Mouse (Mus musculus) heart, postnatal 14 days (tissue): Measurements from ENCODE around the gene Tmem62. TPM values are rescaled to one million over a fixed set of nuclear protein-coding genes. Genes with fewer than 3 reads are reported as not detected.
"Not testable (repeated sequence)": the region's sequence is repeated elsewhere in the genome, so short reads cannot be mapped to it uniquely, and the experiment has no call there.

Experiments
- DNase-seq, 2 experiments: peaks; one replicate each; pipeline ENCODE4 v3.0.0; 2021 to 2022
- intact Hi-C: fragments of 180-260 bp; cut with DNase I; formaldehyde crosslinking; loops from one replicate; pipeline ENCODE4 v1.15.1; 2025
- total RNA-seq, 2 experiments: library from RNA; stranded (reverse); gene quantifications; 2 replicates each; pipeline ENCODE4 v1.2.3; 2021

The Tmem62 gene
- total RNA-seq, 2 experiments from 2014 or later = 2.7 to 3.1 TPM

DNA sequence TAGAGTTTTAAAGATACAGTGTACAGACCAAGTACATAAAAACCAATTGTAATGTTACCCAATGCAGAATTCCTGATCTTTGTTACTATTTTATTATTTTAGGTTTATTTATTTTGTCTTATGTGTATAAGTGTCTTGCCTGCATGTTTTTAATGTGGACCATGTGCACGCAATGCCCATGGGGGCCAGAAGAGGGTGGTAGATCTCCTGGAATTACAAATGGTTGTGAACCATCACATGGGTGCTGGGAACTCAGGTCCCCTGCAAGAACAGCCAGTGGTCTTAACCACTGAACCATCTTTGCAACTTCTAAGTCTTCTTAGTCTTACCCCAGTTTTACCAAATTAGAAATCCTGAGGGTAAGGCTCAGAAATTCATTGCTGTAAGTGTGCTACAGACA lies 8.4 kb downstream of the Tmem62 start:
- intact Hi-C loops = no loop called here
- no peak for DNase-seq

DNA sequence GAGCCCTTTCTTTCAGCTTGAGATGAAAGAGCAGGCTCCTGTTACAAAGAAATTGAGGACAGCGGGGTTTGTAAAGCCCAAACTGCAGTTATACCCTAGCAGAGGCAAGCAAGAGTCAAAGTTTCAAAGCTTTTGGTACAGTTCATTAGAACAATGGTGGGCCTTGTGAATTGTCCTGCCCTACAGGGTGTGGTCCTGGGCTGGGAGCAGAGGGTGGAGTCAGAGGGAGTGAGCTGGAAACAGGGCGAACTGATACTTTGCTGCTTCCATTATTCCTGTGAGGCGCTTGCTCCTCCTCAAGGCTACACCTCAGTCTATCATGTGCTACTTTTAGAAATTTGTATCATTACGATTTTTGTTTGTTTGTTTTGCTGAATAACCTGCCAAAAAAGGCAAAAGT lies 14.4 kb downstream of the Tmem62 start:
- intact Hi-C loops = no loop called here

DNA sequence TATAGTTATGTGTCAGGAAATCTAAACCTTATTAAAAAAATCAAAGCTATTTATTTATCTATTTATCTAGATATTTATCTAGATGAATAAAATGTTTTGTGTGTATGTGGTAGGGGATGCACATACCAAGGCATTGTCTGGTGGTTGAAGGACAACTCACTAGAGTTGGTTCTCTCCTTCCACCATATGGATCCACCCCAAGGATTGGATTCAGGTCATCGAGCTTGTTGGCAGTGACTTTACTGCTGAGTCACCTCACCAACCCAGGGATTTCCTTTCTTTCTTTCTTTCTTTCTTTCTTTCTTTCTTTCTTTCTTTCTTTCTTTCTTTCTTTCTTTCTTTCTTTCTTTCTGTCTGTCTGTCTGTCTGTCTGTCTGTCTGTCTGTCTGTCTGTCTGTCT lies 19.8 kb downstream of the Tmem62 start:
- DNase-seq, intact Hi-C loops: not testable (repeated sequence)

More for the DNA sequence above, 14.4 kb downstream of the Tmem62 start:
- DNase-seq = no peak

DNA sequence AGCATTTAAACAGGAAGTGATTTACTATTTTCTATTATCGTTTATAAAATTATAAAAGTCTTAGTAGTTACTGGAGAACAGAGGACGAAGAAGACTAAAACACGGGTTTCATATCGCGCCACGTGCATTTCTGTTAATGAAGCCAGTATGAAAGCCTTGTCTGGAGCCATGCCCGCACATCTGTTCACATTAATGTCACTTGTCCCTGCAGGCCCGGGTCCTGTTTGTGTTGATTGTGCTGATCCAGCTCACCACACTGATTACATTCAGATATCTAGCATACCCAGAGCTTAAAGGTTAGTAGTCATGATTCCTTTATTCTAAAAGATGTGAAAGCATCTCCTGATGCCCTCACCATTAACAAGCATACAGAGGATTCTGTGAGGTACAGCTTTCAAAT lies 22.0 kb downstream of the Tmem62 start:
- intact Hi-C loops = no loop called here
- no peak for DNase-seq

DNA sequence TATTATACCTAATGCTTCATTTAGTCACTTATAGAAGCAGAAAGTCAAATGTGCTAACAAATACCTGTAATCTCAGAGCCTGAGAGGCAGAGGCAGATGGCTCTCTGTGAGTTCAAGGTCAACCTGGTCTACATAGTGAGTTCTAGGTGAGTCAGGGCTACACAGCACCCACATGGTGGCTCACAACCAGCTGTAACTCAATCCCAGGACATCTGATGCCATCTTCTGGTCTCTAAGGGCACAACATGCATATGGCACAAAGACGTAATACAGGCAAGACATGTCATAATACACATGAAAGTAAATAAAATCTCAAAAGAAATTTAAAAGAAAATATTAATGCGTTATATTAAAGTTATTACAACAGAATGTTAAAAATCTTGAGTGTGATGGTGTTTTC lies 26.8 kb downstream of the Tmem62 start:
- DNase-seq = no peak
- intact Hi-C loops = no loop called here

DNA sequence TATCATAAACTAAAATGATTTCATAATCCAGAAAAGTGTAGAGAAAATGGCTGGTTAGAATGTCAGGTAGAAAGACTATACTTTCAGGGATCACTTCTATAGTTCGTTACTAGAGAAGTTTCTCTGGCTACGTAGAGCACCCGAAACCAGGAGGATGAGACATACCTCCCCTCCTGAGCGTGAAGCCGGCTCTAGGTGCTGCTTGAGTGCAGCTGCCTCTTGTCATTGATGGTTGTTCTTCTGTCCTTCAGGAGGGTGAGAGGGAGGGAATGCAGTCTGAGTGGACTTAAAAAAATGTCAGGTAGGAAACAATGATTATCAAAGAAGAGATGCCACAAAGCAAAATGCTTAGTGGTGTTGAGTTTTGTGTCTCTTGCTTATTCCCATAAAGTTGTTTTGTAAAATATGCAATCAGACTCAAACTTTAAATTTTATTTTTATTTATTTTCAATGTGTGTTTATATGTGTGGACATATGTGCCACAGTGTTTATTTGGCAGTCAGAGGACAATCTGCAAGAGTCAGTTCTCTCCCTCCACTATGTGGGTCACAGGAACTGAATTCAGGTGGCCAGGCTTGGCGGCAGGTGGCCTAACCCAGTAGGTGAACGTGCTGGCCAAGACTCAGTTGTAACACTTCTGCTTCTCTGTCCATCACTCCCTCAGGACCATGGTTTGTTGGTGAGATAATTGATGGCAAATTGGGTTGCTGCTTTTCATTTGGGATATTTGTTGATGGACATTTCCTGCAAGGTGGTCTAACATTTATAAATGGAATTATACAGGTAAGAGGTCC lies 27.4 kb downstream of the Tmem62 start:
- no peak for DNase-seq
- intact Hi-C loops = no loop called here

DNA sequence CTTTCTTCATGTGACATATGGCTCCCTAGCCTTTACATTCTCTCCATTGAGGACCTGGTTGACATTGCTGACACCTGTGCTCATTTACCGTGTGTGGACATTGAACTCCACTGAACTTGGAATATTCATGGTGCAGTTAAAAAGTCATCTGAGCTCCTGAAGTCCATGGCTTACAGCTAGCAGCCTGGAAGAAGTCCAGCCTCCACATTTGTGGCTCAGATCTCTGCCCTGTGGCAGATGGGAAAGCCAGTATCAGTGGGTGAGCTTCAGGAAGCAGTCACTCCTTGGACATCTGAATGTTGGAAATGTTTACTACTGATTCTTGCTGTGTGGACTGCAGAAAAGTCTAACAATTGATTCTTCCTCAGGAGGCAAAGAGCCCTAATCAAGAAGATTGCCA lies 30.2 kb downstream of the Tmem62 start:
- intact Hi-C loops = no loop called here

DNA sequence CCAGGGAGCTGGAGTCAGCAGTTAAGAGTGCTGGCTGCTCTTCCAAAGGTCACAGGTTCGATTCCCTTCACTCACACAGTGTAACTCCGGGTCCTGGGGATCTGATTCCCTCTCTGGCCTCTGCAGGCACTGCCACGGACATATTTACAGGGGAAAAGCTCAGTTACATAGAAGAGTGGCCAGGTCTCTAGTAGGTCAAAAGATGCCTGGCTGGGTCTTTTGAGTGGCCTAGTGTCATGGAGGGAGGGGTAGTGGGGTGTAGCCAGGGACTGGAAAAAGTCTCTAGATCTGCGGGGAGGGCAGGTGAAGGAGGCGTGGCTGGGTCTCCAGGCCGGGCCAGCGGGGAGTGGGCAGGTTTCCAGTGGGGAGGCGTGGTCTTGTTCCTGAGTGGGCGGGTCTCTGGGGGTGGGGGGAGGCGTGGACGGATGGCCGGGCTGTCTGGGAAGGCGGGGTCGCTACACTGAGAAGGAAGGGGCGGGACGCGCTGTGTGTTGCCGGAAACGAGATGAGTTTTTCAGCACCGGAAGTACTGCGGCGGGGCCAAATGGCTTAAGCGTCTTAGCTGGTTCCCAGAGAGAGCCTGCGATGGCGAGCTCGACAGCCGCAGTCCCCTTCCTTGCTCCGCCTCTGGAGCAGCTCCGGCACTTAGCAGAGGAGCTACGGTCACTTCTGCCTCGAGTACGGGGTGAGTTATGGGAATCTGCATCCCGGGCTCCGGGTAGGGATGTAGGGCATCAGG lies 31.3 kb downstream of the Tmem62 start, which contains the start of gene Ccndbp1:
Gene Ccndbp1, plus strand, starts transcription at position 479 of the 739 bp plus-strand sequence.
- DNase-seq = peak; percentile 91 to 93
- intact Hi-C loops = no loop called here

More for the DNA sequence above, 30.2 kb downstream of the Tmem62 start:
- no peak for DNase-seq

DNA sequence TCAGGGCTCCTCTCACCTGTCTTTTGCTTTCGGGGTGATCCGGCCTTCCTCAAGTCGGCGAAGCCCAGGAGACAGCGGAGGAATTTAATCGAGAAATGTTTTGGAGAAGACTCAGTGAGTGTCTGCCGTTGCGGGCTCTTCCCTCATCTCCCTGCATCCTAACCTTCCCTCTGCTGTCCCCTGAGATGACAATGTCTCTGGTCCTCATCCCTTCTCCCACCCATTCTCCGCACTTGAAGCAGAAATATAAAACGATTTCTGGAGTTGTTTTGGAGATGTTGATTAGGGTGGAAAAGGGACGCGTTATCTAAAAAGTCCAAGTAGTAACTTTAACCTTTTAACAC lies 31.8 kb downstream of the Tmem62 start:
- intact Hi-C loops = no loop called here
- DNase-seq = no peak

DNA sequence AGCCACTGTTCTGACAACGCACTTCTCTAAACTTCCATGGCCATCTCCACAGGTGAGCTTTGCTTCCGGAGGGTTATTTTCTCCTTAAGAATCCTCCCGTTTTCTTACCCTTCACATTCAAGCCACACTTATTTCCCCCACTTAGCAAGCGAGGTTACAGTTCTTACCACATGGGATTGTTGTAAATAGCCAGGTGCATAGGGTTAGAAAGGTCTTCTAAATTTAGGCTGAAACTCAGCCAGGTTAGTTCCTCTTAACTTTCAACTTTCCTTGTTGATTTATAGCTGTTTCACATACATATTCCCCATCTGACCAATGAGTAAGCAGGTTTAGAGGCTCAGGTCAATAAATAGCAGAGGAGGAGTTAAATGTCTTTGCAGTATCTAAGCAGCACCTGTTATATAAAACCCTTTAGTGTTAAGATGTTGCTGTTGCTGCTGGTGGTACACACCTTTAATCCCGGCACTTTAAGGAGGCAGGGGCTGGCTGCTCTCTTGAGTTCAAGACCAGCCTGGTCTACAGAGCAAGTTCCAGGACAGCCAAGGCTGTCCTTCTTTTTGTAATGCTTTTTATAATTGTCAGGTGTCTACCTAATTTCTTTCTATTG lies 32.4 kb downstream of the Tmem62 start:
- intact Hi-C loops = no loop called here
- no peak for DNase-seq

DNA sequence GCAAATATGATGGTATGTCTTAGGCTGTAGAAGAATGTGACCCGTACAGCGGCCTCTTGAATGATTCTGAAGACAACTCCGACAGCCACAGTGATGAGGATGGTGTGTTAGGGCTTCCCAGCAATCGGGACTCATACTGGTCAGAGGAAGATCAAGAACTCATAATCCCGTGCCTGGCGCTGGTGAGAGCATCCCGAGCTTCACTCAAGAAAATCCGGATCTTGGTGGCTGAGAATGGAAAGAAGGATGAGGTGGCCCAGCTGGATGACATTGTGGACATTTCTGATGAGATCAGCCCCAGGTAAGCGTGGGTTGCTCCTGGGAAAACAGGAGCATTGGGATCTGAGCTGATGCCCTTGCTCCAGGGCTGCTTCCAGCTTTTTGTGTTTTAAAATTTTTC lies 35.9 kb downstream of the Tmem62 start:
- intact Hi-C loops = no loop called here
- DNase-seq = no peak

DNA sequence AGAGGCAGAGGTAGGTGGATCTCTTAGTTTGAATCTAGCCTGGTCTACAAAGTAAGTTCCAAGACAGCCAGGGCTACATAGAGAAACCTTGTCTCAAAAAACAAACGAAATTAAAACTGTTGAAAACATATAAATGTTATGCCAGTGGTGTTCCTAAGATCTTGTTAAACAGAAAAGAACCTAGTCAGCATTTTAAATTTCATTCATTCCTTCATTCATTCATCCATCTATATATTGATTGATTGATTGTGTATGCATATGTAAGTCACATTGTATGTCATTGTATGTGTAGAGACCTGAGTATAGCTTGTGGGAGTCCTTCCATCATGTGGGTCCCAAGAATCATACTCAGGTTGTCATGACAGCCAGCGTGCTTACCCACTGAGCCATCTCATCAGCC lies 38.7 kb downstream of the Tmem62 start:
- DNase-seq = no peak
- intact Hi-C loops = no loop called here

DNA sequence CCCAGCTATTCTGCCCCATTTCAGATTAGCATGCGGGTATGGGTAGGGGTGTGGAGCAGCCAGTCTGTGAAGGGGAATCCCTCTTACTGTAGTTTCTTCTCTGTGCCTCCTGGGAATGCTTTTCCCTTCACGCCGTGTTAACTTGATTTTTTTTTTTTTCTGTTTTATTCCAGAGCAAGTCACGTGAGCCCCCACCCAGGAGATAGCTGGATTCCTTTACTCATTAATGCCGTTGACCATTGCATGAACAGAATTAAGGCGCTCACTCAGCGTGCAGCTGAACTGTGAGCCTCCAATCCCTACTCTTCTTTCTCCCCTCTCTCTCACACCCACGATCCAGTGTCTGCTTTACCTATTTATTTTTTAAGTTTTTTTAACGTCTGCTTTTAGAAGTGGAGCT lies 39.4 kb downstream of the Tmem62 start:
- no peak for DNase-seq
- intact Hi-C loops = no loop called here

DNA sequence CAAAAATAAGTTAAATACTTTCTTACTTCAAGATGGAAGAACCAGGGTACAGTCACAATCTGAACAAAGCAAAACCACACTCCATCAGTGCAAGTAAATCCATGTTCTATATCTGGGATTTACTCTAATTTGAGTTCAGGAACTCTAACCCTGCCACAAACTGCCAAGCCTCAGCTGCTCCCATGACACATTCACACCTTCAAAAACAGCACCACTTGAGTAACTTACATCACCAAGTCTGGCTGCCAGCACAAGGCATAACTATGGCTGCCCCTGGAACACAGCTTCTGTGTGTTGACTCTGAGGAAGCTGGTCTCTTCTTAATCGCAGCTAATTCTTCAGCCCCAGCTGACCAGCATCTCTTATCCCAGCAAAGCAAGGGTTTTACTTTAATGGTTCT lies 40.3 kb downstream of the Tmem62 start:
- intact Hi-C loops = no loop called here
- DNase-seq = no peak

DNA sequence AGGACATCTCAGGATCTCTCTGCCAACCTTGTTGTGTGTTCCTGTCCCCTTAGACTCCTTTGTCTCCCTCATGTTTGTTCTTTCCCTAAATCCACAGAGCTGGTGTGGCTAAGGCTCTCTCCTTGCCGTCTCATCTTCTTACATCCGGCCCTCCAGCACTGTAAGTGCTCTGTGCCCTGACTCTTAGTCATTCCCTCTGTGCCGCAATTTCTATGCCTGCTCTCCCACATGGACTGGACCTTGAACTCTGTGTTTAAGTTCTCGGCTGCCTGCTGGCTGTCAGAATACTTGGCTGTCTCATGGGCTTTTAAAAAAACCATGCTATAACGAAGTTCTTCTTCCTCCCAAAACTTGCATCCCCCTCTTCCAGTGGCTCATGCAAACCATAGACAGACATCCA lies 46.1 kb downstream of the Tmem62 start:
- no peak for DNase-seq
- intact Hi-C loops = no loop called here

DNA sequence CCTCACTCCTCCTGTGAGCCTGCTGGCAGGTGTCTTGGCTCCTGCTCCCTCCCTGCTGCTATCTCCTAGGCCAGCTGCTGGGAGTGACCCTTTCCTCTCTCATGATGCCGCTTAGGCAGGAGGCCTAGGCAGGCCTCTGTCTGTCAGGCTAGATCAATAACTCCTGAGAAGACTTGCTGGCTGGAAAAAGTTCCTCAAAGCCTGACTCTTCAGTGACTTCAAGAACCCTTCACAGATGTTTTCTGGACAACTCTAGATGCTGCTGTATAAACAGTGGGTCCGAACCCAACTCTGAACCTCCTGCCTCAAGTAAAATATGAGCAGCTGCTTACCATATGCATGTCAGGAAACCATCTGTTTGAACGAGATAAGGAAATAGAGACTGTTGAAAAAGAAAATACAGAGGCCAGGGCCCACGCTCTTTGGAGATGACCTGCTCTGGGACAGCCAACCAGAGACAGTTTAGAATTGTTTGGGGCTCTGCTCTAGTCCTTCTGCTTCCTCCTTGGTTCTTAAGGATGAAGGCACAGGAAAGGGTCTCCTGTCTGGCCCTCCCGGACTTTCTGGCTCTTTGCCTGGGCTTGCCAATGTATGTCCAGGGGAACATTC lies 60.0 kb downstream of the Tmem62 start, which contains the start of gene Epb42:
Gene Epb42, minus strand, starts transcription at position 340 of the 609 bp plus-strand sequence.
- no peak for DNase-seq

DNA sequence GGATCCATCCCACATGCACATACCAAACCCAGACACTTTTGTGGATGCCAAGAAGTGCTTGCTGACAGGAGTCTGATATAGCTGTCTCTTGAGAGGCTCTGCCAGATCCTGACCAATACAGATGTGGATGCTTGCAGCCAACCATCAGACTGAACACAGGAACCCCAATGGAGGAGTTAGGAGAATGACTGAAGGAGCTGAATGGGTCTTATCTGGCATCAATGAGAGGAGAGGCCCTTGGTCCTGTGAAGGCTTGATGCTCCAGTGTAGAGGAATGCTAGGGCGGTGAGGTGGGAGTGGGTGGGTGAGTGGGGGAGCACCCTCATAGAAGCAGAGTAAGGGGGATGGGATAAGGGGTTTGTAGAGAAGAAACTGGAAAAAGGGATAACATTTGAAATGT lies 62.0 kb downstream of the Tmem62 start:
- DNase-seq, intact Hi-C loops: not testable (repeated sequence)

More for the DNA sequence above, 60.0 kb downstream of the Tmem62 start, which contains the start of gene Epb42:
- intact Hi-C loops = no loop called here

DNA sequence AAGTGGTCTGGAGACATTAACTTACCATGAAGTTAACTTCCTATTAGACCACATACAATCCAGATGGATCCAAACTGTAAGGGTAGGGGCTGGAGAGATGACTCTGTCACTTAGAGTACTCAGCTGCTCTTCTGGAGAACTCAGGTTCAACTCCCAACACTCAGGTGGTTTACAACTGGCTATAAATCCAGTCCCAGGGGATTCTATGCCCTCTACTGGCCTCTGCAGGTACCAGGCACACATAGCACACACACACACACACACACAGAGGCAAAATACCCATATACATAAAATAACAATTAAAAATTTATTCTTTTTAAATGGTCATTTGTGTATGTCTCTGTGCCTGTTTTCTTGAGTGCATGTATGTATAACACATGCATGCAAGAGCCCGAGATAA lies 62.6 kb downstream of the Tmem62 start:
- DNase-seq = no peak
- intact Hi-C loops = no loop called here

DNA sequence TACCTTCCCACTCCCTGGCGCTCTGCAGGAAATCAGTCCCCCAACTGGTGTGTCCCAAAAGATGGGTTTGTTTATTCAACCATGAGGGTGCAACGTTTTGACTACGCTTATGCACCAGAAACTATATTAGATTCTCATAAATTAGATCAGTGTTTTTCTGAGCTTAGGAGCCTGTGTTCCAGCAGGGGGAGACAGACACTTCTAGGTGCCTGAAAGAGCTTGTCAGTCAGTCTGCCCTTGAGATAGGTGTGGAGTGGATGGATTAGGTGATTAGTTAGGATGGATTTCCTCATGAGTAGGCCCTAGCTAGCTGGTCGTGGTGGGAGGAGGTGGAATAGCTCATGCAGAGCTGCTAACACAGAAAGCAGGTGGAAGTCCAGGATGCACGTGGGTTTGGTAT lies 64.3 kb downstream of the Tmem62 start:
- intact Hi-C loops = loop anchor here (2.0 kb wide), 1 partner anchor 62 kb away; no protein-coding TSS in a partner anchor
- DNase-seq = peak; percentile 7 to 44

DNA sequence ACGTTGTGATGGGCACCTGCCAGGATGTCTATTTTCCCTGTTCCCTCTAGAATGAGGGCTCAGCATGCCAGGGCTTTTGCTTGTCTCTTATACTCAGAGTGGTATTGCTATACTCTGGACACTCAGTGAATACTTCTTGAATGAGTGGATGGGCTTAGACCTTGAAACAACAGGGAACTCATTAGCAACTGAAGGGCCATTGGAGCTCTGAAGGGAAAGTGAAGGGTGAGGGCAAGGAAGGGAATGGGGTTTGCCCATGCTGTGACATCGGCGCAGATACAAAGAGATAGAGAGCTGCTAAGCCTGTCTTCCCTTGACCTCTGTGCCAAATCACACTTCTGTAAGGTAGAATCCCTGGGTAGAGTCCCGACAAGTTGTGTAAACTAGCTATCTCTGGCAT lies 68.8 kb downstream of the Tmem62 start:
- intact Hi-C loops = no loop called here
- no peak for DNase-seq

DNA sequence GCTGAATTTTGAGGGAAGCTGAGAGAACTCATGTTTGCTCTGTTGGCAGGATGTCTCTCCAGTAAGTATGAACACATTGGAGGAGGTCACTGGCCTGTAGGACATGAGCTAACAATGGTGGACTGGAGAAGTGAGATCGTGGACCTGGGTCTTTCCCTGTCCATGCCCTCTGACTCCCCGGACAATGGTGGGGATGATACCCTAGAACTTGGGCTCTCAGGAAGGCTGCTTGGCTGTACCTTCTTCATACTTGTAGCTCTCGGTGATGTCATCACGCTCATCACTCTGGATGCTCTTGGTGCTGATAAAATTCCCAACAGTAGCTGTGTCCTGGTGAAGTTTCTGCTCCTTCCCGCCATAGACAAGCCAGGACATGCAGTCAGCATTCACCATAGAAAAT lies 75.4 kb downstream of the Tmem62 start:
- intact Hi-C loops = no loop called here
- DNase-seq = no peak
